Mouse (Mus musculus) T-helper 2 cell (primary cell): ENCODE data around the gene Ptger1.

ENCODE experiments used
- in situ Hi-C: fragments of 300-600 bp; cut with MboI, MseI; formaldehyde crosslinking; loops from one replicate; pipeline ENCODE4 v1.15.1; 2025; ENCODE audit warnings: high pct_unique_total_duplicates

Gene Ptger1

GRCm38 (mm10) chr8:83695351-83696106 lies 29.1 kb downstream of the Ptger1 start:
- in situ Hi-C loops, result no loop called here

DNA sequence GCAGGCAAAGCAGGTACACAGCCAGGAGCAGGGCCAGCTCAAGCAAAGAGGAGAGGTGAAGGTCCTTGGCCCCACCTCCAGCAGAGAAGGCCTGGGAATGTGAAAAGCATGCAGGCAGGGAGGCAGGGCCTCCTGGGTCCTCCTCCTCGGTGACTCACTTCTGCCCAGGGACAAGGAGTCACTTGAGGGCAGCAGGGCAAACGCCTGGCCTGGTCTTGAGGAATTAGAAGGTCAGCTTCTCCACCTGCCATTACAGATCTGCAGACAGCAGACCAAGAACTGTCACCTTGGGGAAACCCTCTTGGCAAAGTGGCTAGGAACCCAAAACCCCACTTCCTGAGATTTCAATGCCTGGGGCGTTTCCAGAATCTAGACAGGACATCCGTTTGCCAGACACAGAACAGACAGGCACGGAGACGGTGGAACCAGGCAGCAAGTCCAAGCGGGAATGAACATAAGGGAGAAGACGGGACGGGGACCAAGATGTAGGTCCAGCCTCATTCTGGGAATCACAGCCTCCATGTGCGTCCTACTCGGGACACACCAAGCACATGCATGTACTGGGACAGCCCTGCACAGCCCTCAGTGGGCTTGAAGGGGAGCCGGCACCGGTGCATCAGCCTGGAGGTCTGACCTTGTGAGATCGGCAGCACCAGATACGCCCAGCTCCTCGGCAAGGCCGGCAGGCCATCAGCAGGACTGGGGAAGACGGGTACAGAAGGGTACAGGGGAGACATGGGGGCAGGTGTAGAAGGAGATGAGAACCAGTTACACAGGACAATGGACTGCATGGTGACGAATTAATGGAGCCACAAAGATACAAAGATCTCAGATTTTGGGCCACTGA lies 31.1 kb downstream of the Ptger1 start:
- in situ Hi-C loops, result no loop called here

DNA sequence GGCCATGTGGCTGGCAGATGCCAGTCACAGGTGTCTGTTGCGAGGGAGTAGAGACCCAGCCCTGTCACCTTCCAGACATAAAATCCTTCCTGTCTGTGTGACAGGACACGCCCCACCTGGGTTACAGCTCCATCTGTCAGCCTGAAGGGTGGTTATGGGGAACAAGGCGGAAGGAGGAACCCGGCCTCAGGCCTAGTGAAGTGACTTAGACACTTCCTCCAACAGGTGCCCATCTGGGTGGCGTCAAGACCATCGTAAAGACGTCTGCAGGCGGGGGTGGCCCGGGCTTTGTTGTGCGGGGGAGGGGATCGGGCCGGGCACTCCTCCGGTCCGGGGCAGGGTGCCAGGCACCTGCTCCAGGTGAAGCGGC lies 31.8 kb downstream of the Ptger1 start:
- in situ Hi-C loops, result no loop called here

GRCm38 (mm10) chr8:83698661-83699453 lies 32.4 kb downstream of the Ptger1 start, which contains the start of gene Pkn1:
Gene Pkn1 (minus strand): TSS chr8:83699179.
- in situ Hi-C loops, result no loop called here

DNA sequence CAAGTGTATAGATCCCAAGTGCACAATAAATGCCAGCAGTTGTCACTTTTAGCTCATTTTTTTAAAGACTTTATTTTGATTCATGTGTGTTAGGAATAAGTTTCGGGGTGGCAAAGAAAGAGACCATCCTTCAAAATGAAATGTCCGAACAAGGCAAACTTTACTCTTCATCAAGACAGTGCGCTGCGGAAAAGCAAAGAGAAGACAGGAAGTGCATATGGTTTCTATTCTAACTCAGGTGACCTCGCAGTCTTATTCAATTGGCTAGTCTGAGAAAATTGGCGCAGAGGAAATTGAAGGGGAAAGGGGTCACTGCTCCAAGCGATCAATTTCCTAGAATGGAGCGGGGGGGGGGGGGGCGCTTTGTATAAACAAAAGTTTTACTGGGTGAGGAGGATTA lies 33.1 kb downstream of the Ptger1 start:
- in situ Hi-C loops, result no loop called here

- in situ Hi-C loops, result no loop called here
Observed at GRCm38 (mm10) chr8:83700423-83701085, 34.1 kb downstream of the Ptger1 start.

DNA sequence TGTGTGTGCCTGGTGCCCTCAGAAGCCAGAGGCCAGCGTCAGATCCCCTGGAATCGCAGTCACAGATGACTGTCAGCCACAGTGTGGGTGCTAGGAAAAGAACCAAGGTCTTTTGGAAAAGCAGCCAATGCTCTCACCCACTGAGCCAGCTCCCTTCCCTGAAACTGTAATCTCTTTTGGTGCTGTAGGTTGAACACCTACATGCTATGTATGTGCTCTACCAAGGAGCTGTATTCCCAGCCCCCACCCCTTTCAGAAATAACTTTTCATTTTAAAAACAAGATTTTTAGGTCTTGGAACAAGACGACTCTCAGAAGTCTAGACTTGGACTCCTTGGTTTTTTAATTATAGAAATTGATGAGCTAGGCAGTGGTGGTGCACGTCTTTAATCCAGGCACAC lies 36.9 kb downstream of the Ptger1 start:
- in situ Hi-C loops, result no loop called here

GRCm38 (mm10) chr8:83706411-83706810 lies 39.9 kb downstream of the Ptger1 start:
- in situ Hi-C loops, result no loop called here

- in situ Hi-C loops, result no loop called here
Observed at GRCm38 (mm10) chr8:83707554-83707953, 41.1 kb downstream of the Ptger1 start.

- in situ Hi-C loops, result no loop called here
Observed at GRCm38 (mm10) chr8:83714676-83715030, 48.2 kb downstream of the Ptger1 start.

DNA sequence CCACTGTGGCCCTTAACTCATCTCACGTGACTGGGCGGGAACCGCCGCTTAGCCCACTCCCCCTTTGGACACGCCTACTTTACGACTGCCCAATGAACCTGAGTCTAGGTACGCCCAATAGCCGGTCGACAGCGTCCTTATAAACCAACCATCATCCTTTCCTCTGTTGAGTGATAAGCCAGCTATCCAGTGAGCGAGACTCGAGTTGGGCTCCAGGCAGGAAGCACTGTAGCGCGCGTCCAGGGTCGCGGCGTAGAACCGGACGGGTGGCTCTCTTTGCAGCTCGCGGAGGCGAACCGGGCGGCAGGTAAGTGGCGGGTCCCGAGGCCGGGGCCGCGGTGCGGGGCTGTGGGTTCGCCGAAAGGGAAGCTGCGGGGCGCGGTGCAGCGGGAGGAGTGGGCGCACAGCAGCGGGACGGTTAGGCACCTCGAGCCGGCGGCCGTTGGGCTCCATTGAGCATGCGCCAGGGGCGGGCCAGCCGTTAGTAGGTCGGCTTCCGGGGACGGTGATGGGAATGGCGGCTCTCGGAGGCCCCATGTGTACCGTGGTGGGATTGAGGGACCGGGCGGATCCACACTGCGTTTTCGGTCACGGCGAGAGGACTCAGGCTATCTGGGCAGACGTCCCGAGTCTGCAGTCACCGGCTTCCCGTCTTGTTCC lies 48.7 kb downstream of the Ptger1 start, which contains the start of gene Ddx39:
Gene Ddx39, plus strand, starts transcription at position 147 of the 660 bp plus-strand sequence.
- in situ Hi-C loops, result no loop called here

GRCm38 (mm10) chr8:83715771-83716170 lies 49.3 kb downstream of the Ptger1 start:
- in situ Hi-C loops, result no loop called here

DNA sequence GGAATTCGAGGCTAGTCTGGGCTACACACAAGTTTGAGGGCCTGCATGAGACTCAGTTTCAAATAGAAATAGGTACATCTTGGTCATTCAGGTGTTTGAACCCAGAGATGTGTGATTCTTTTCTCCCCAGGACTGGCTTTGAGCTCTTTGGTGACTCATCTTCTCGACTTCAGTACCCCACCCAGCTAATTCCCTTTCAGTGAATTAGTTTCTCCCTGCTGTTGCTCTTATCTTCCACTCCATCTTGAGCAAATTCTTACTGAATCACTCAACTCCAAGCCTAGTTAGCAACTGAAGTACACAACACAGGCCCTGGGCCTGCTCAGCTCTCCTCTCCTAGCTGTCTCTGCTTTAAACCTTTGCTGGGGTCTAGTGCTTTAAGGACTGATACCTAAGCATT lies 50.1 kb downstream of the Ptger1 start:
- in situ Hi-C loops, result no loop called here

- in situ Hi-C loops, result no loop called here
Observed at GRCm38 (mm10) chr8:83719048-83719447, 52.6 kb downstream of the Ptger1 start.

- in situ Hi-C loops, result loop anchor here (5.0 kb wide), 1 partner anchor 88 kb away; no protein-coding TSS in a partner anchor
Observed at GRCm38 (mm10) chr8:83719693-83720092, 53.2 kb downstream of the Ptger1 start.

- in situ Hi-C loops, result loop anchor here (5.0 kb wide), 1 partner anchor 86 kb away; no protein-coding TSS in a partner anchor
Observed at GRCm38 (mm10) chr8:83721405-83722025, 55.0 kb downstream of the Ptger1 start.
